Mouse (Mus musculus): ENCODE measurements at regions not wholly inside any gene's neighbourhood (a gene's known extent, or its start where the extent isn't known, plus 50 kb on each side); places are given as distances from the start of the nearest gene placed in this dataset.

GRCm38 (mm10) chr15:67411657-67412056 lies 910.9 kb upstream of the Lrrc6 start:
- TF ChIP-seq USF1 (IDR thresholded peaks at IDR 0.05; ENCODE audit: low read depth) (no peak), CTCF (IDR thresholded peaks at IDR 0.05; ENCODE audit: control insufficient read depth, insufficient read depth, insufficient read length) (no peak), MYOD1 (IDR thresholded peaks at IDR 0.05; ENCODE audit: control insufficient read depth, insufficient read length, low read depth) (no peak), MAX (IDR thresholded peaks at IDR 0.05) (no peak), CEBPB (IDR thresholded peaks at IDR 0.05; ENCODE audit: low read depth) (no peak), MYOG (IDR thresholded peaks at IDR 0.05; ENCODE audit: control insufficient read depth, extremely low read depth, insufficient read length) (no peak), FOSL1 (IDR thresholded peaks at IDR 0.05; ENCODE audit: insufficient read depth, low read length, poor library complexity, severe bottlenecking) (no peak)
